Mouse (Mus musculus): ENCODE measurements around the gene Fgf12. TPM values are rescaled to one million over a fixed set of nuclear protein-coding genes. Genes with fewer than 3 reads are reported as not detected.
A peak's percentile ranks its signal among the peaks of the same experiment; 100 is the strongest.

Gene Fgf12
- polyA plus RNA-seq, 1 experiment from 2014 or later = 79.8 TPM

MicroRNAs within 50 kb of the gene (microRNA counts, 519-probe panel; counts per million panel counts)
- 1,702 counts per million, percentile 3 among the panel's probes with 10 or more counts for microRNA mmu-miR-690

Small RNA genes lying within 50 kb of the gene (microRNA-seq; reads per million reads assigned to microRNA genes)
- not detected for gene Mir690

Other genes starting within 250 kb of the Fgf12 start
- gene Mb21d2, start 176.6 kb upstream of the Fgf12 start, polyA plus RNA-seq (2014; fragmentation: Nextera tagmentation; extraction: Ambion mirVana) = 18.7 and 20.1 TPM in 2 replicates